Mouse (Mus musculus) C2C12 (cell line): ENCODE data around the gene Cmss1.

ENCODE experiments used
- CTCF ChIP-seq: IDR thresholded peaks from one replicate; pipeline ENCODE4 v1.5.1; 2011; ENCODE audit not compliant: control insufficient read depth, insufficient read depth, insufficient read length
- MYOG ChIP-seq: IDR thresholded peaks from one replicate; pipeline ENCODE4 v1.6.1; 2011; ENCODE audit not compliant: control insufficient read depth, insufficient read length; ENCODE audit errors: extremely low read depth

DNA sequence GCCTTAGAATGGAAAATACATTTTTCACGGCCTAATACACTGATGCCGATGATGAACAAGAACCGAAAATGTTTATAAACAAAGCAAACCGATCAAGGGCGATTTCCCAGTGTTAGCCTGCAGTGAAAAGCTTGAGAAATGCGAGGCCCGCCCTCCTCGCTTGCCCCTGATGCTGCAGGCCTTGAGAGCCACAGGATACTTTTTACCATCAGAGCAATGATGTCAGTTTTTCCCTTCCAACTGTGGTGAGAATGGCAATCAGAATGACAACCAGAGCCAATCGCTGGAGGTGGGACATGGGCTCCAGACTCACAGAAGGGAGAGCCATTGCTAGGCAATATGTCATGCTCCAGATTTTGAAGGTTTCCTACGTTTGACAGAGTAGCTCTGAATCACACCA lies 346.5 kb downstream of the Cmss1 start:
- TF ChIP-seq MYOG (no peak), CTCF (no peak)
